Mouse (Mus musculus): Measurements from ENCODE around the gene H2-DMb2.

The H2-DMb2 gene

DNA sequence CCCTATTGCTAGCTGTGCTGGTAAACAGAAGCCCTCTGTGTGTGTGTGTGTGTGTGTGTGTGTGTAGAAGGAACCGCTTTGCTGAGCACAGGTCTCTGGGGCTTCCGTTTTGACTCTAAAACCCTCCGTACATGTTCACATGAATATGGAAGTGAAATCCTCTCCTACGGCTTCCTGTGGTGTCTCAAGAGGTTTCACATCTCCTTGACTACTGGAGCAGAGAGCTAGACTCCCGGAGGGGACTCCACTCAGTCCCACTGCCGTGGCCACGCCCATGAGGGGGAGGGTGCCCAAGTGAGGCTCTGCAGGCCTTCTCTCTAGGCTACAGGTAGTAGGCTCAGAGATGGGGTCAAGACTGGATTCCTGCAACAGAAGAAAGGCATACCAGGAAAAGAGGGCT is at the start of gene H2-DMb2:
TSS of gene H2-DMb2 (plus strand) at position 275 of the 400 bp plus-strand sequence.
- DNase-seq (ENCODE audit: low spot score in 2 of 2), result peak in 1 of 2 experiments; percentile 68

DNA sequence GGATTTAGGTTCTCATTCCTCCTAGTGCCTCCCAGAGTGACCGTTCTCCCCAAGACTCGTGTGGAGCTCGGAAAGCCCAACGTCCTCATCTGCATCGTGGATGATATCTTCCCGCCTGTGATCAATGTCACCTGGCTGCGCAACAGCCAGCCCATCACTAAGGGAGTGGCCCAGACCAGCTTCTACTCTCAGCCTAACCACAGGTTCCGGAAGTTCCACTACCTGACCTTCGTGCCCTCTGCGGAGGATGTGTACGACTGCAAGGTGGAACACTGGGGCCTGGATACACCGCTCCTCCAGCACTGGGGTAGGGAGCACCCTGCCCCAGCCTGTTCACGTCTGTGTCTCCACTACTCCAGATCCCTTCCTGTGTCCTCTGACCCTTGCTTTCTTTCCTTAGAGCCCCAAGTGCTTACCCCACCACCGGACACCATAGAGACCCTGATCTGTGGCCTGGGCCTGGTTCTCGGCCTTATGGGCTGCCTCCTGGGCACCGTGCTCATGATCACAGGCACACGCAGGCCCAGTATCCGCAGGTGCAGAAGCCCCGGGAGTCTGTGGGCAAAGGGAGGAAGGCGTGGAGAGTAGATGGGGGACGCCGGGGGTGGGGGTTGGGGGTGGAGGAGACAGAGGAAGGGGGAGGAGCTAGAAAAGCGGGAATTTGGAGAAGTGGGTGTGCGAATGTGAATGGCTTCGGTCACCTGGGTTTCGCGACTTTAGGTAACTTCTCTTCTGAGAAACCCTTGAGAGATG is 48.6 kb upstream of the H2-DMb2 start:
- no peak for DNase-seq (ENCODE audit: low spot score in 2 of 2)

DNA sequence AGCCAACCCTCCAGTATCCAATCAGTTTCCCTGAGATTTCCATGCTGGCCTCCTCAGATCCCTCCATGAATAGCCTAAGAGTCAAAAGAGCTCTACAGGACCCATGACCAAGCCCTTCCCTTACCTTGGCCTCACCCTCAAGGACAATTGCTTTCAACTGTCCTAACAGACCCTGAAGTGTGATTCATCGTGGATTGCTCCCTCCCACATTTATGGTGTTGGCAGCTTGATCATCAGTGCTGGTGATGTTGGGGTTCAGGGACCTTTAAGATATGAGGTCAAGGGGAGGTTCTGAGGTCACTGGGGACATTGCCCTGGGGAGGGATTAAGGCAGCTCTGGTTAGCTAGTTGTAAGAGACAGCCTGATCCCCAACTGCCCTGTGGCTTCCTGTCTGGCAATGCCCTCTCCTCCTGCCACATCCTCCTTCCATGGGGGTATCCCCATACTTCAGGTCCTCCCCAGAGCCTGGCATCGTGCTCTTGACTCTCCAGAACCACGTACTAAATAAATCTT is 46.6 kb upstream of the H2-DMb2 start:
- DNase-seq (ENCODE audit: low spot score in 2 of 2), result no peak

DNA sequence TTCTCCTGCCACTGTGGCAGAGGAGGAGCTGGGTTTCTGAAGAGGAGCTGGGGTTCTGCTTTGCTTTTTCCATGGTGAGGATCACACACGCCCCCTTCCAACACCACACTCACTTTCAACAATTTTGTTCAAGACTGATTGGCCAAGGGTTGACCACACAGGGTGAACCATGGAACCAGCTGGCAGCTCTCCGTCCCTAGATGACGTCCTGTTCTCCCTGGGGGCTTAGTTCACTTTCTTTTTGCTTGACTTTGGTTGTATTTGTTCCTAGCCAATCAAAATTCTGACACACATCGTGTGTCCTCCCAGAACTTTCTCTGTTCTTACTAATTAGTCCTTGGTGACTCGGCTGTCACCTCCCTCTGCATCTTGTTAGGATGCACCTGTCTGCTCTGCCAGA is 45.8 kb upstream of the H2-DMb2 start:
- no peak for DNase-seq (ENCODE audit: low spot score in 2 of 2)

DNA sequence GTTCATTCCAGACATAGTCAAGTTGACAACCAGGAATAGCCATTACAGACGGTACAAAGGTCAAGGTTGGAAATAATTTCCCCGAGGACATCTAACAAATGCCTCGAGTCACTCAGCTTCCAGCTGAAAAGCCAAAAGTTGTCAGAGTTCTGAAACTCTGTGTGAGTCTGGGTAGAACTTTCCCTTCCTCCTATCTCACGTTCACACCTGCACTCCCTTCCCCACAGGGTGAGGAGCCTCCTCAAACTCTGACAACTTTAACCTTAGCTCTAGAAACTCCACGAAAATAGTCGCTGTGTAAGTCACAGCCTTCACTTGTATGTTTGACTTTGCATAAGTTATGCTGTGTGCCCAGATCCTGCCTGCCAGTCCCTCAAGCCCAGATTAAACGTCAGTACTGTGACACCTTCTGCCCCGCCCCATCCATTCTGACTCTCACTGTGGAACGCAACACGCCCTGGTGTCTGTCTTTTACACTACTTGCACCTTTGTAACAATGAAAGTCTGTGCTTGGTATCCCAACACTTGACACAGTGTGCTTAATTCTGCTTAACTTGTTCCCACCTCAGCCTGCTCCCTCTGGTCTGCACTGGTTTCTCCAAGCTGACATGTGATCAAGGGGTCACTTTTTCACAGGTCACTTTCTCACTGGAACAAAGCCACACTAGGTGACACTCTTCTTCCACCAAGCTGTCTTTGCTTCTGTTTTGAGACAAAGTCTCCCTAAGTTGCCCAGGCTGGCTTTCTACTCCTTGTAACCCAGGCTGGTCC is 44.2 kb upstream of the H2-DMb2 start:
- DNase-seq (ENCODE audit: low spot score in 2 of 2), result no peak

DNA sequence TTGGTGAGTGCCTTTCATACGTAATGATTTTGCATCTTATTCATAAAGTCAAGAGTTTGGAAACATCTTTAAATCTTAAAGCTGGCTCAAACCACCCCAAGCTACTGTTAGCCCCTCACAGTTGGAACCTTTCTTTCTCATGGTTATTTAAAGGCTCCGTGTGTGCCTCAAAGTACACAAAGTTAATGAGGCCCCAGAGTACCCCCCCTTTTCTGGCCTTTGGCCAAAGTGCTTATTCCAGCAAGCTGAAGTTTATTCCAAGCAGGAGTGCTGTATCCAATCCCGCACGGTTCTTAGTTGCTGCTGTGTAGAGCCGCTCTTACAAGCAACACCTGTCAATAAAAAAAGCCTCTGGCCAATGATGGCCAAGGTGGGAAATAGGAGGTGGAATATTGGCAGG is 43.6 kb upstream of the H2-DMb2 start:
- DNase-seq (ENCODE audit: low spot score in 2 of 2), result no peak

DNA sequence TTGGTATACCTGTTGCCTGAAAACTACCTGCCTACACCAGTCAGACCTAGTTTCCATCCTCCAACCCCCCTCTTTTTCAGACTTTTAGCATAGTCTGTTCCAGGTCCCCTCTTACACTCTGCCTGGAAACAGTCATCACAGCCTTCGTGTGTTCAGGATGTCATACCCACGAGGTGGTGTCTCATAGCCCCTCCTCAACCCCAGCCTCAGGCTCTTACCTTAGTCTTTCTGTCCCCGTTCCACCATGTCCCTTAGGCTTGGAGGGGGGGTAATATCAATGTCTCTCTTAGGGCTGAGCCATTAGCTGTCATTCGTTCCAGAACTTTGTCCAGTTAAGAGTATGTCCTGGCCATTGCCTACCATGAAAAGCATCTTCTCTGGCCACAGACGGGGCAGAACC is 41.9 kb upstream of the H2-DMb2 start:
- DNase-seq (ENCODE audit: low spot score in 2 of 2), result no peak

DNA sequence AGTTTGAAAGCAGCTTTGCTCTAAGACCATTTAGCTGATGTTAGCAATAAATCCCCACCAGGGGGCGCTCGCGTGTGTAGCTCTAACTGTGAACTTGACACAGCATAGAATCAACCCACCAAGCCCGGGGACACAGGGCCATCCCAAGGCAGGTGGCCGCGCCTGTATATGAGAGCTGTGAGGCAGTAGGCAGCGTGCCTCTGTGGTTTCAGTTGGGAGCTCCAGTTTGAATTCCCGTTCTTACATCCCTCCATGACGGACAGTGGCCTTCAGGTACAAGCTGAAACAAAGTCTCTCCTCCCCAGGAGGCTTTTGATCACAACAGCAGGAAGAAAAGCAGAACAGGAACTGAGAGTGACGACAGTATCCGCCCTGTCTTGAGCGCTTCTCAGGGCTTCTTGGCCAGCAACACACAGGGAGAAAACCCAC is 41.5 kb upstream of the H2-DMb2 start:
- peak; percentile 80 to 88 for DNase-seq (ENCODE audit: low spot score in 2 of 2)

DNA sequence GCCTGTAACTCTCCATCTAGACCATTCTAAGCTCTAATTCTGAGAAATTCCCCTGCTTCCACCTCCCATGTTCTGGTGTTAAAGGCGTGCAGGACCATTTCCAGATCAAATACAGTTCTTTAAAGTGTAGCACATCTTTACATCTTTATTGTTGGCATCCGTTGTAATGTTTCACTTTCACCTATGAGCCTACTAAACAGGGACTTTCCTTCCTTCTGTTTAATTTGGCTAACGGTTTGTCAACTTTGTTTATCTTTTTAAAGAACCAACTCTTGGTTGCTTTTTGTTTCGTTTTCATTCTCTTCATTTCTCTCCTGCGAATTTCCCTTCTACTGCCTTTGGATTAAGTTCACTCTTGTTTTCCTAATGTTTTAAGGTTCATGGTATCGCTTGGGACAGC is 40.3 kb upstream of the H2-DMb2 start:
- DNase-seq (ENCODE audit: low spot score in 2 of 2), result no peak

DNA sequence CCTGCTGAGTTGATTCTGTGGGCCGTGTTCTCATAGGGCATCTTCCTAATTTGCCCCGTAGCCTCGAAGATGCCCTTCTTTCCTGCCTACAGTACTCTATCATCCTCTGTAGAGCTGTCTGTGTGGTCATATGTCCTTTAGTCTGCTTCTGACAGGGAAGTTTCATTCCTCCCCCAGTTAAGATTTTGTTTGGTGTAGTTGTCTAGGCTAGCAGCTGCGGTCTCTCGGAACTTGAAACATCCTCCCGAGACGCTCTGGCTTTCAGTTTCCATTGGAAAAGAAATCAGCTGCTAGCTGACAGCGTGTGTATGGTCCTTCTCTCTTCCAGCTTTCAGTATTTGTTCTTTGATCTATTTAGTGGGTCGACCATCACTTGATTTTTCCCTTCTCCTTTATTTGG is 38.3 kb upstream of the H2-DMb2 start:
- DNase-seq (ENCODE audit: low spot score in 2 of 2), result no peak

DNA sequence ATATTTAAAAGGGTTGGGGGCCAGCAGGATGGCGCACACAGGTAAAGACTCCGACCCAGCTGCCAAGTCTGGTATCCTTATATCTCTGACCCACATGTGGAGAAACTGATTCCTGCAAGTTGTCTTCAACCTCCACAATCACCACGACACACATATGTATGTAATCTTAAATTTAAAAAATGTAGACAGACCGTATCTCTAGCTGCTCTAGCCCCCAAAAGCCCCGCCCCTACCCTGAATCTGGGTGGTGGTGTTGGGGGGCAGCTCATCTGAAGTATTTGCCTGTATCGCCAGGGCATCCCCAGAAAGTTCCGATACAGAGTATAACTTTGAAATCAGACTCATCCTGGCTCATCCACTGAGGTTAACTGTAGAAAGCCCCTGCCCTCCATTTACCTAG is 36.6 kb upstream of the H2-DMb2 start:
- no peak for DNase-seq (ENCODE audit: low spot score in 2 of 2)

DNA sequence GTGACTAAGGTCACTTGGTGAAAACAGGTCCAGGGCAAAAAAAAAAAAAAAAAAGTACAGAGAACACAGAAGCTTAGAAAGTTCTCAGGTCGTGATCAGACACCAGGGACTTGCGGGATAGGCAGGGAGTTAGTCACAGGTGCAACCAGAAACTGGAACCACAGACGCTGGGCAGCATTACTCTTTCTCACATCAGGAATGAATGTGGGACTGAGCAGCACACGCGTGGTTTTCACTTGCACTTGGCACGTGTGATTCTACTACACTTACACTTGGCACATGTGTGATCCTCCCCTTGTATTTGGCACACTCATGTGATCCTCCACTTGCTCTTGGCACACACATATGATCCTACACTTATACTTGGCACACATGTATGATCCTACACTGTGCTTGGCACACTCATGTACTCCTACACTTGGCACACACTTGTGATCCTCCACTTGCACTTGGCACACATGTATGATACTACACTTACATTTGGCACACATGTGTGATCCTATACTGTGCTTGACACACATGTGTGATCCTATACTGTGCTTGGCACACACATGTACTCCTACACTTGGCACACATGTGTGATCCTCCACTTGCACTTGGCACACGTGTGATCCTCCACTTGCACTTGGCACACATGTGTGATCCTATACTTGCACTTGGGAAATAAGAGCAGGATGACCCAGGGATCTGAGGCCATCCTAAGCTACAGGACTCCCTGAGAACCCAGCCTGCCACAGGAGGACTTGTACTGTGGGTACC is 35.8 kb upstream of the H2-DMb2 start:
- no peak for DNase-seq (ENCODE audit: low spot score in 2 of 2)

DNA sequence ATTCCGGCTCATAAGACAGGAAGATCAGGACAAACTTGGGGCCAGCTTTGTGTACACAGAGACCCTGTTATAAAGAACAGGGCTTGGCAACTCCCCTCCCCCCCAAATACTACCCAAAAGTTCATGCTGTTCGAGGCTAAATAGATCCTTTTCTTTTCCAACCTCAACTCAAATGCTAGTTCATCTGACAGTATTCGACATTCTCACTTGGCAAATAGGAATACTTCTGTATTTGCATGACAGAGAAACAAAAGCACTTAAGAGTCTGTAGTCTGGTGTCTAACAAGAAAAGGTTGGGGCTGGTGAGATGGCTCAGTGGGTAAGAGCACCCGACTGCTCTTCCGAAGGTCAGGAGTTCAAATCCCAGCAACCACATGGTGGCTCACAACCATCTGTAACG is 34.6 kb upstream of the H2-DMb2 start:
- DNase-seq (ENCODE audit: low spot score in 2 of 2), result no peak

DNA sequence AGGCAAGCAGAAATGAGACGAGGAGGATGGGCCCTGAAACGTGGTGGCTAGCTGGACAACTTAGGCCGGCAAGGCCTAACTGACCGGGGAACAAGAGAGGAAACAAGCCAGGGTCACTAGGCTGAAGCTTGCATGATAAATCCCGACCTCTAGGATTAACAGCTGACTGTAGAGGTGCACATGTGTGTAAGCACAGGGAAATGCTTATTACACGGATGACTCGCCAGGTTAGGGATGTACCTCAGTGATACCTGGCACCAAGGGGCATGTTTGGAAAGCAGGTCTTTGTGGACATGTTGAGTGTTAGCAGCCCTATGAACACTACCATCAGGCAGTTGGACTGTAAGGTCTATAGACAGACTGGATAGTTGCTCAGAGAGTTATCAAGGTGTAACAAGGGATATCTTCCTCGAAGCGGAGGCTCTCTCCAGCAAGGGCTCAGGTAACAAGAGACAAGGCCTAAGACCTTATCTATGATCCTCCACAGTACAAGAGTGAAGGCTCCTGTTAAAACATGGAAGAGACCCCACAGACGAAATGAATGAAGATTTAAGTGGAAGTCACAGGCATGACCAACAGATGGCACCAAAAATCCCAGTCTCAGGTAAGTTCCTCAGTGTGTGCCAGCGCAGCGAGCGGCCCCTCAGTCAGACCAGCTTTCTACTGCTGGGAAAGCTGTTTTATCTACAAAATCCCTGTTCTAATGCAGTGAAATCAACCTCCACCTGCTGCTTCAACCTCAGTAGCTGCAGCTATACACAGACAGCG is 33.9 kb upstream of the H2-DMb2 start:
- DNase-seq (ENCODE audit: low spot score in 2 of 2), result no peak

DNA sequence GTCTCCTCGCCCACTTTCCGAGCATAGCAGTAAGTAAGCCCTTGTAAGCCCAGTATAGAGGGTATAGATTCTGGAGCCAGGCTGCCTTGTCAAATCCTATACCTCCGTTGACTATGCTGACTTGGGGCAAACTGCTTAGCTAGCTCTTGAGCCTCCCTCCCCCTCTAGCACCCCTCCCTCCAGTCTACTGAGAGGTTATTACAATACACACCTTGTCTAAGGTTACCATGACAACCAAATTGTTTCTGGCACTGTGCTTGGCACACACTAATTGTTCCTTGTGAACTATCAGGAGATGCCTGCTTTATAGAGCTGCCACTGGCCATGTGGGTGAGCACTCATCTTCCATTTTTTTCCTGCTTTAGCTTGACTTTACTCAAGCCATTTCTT is 33.3 kb upstream of the H2-DMb2 start:
- no peak for DNase-seq (ENCODE audit: low spot score in 2 of 2)

DNA sequence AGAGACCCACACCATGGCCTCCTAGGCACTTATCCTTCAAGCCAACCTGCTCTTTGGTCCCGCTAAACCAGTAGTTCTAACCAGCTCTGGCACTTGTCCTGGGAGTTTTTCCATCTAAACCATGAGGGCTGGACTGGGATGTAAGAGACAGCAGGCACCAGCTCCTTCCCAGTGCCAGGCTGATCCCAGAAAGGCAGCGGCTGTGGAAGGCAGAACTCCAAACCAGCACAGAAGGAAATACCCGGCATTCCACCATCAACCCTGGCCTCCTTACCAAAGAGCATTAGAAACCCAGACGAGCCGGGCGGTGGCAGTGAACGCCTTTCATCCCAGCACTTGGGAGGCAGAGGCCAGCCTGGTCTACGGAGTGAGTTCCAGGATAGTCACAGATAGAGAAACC is 32.8 kb upstream of the H2-DMb2 start:
- no peak for DNase-seq (ENCODE audit: low spot score in 2 of 2)

DNA sequence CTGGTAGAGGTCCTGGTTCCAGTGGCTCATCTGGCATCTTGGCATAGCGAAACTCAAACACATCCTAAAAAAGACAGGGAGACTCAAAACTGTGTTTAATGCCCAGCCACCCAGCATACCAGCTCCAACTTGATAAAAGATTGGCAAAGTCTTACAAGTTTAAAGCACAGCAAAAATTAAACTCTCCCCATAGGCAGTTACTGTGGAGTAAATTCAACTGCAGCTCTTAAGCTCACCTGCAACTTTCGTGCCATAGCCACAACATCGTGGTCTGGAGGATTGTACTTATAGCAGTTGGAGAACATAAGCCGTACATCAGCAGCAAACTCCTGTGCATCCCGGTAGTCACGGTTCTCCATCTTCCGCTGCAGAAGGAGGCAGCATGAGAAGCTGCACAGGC is 29.0 kb upstream of the H2-DMb2 start:
- DNase-seq (ENCODE audit: low spot score in 2 of 2), result no peak

DNA sequence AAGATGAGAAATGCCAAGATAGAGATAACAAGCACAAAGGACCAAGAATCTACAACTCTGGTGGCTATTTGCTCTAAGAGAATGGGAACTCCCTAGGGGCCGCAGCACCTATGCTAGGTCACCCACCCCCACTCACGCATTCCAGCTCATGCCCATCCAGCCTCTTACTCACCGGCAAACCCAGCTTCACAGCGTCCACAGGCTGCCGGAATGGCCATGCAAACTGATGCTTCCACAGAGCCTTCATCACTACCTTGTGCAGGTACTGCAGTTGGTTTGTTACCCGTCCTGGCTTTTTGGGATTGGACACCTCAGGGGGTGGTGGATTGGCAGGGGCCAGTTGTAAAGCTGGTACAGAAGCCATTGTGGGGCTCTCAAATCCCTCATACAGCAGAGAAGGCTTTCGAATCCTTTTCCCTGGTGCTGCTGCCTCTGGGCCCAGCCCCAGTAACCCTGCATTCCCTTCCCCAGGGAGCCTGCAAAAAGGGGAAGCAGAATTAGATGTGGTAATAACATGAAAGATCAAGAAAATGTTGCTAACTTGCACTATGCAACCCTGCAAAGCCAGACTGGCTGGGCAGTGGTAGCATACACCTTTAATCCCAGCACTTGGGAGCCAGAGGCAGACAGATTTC is 26.3 kb upstream of the H2-DMb2 start:
- DNase-seq (ENCODE audit: low spot score in 2 of 2), result no peak

DNA sequence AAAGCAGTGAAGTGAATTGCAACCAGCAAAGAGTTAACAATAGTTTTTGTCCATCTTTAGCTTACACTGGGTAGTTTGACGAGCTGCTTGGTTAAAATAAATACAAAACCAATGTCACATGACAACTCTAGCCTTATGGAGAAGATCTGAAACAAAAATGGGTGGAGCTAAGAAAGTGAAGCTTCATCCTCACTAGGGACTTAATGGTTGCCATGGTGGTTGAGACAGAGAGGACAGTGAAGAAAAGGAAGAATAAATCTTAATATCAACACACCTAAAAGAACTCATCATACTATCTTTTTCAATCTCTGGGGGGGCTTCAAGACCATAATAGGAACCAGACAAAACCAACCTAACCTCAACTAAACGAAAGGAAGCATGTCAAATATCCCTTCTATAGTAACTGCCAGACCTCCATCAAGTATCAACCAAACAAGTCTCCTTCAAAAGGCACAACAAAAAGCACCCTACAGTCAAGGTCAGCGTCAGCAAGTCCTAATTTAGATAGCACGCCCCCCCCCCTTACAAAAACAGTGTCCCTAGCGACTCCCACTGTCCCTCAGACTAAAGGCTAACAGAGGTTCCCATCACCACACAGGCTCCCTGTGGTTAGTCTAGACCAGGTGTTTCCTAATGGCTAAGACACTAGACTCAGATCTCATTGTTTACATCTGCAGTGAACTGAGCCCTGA is 25.5 kb upstream of the H2-DMb2 start:
- DNase-seq (ENCODE audit: low spot score in 2 of 2), result no peak

DNA sequence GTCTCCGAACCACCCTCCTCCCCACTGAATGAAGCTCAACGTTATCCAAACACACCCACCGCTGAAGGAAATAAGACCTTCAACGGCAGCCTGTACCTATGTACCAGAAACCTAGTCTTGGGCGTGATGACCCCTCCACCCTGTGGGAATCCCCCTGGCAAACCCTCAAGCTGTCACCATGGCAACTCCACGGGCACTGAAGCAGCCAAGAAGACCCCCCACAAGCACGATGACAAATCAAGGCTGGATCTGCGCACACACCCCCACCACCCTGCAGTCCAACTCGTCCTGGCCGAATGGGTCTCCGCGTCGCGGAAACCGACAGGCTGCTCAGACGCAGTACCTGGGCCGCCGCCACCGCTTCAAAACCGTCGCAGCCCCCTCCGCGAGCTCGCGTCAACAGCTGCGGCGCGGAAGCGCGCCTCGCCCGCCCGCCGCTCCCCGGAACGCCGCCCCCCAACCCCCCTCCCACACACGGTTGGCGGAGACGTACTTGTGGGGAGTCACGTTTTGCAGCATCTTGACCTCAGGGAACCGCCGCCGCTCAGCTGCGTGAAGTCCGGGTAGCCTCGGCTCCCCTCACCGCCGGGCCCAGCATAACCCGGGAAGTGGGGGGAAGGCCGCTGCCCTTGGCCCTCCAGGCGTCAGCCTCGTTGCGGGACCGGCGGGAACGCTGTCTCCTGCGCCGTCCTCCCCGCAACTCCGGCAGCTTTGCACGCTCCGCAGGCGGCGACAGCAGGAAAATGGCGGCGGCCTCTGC is 24.8 kb upstream of the H2-DMb2 start:
- peak; percentile 55 to 65 for DNase-seq (ENCODE audit: low spot score in 2 of 2)

Data from frontal cortex, postnatal 10 days (tissue).